Mouse (Mus musculus): ENCODE measurements around the gene Clec2l. TPM values are rescaled to one million over a fixed set of nuclear protein-coding genes. Genes with fewer than 3 reads are reported as not detected.

Gene Clec2l
- polyA plus RNA-seq, 1 experiment from 2014 or later: 43.6 TPM

DNA sequence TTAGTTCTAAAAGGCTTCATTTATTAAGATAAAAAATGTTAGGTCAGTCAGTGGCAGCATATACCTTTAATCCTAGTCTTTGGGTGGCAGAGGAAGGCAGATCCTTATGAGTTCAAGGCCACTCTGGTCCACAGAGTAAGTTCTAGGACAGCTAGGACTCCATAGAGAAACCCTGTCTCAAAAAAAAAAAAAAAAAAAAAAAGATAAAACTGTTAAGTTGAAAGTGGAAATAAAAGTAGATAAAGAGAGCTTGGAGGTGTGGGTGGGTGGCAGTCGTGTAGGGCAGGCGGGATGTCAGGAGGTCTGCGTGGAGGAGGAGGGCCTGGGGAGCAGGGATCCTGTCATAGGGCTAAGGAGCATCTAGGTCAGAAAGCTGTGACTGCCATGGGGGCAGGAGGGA lies 9.1 kb downstream of the Clec2l start:
- Histone ChIP-seq H3K9ac (no peak overlapping the region), H3K4me3 (no peak overlapping the region), H3K27me3 (no peaks in the 10 kb centered on the region), H3K36me3 (no peaks in the 10 kb centered on the region), H3K9me3 (no peaks in the 10 kb centered on the region), H3K27ac (replicated peaks) (no peak overlapping the region), H3K4me1 (replicated peaks) (no peaks in the 10 kb centered on the region), H3K4me2 (no peak overlapping the region)
- 82% methylated on average over 3 of the region's 3 CpGs for WGBS
- ATAC-seq (ENCODE audit: low FRiP score, low read depth): no peak

DNA sequence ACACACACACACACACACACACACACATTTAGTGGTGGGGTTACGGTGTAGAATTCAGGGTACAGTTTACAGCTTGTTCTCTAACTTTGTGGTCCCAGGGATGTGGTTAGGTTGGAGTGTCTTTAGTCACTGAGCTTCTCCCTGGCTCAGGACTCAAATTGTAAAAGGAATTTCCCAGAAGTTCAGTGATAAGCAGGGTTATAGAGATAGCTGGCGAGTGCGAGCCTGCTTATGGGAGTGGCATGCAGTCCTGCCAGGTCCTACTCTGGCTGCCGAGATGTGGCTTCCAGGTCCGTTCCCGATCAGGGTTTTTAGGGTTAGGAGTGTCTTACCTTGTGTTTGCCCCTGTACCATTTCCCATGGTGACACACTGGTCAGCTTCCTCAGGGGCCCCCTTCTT lies 13.3 kb downstream of the Clec2l start:
- no peak for ATAC-seq (ENCODE audit: low FRiP score, low read depth)
- H3K27ac ChIP-seq (replicated peaks): no peak overlapping the region
- no peak overlapping the region for H3K4me3 ChIP-seq
- no peaks in the 10 kb centered on the region for H3K9me3 ChIP-seq
- no peaks in the 10 kb centered on the region for H3K36me3 ChIP-seq
- H3K4me2 ChIP-seq: no peak overlapping the region
- H3K4me1 ChIP-seq (replicated peaks): no peaks in the 10 kb centered on the region
- H3K9ac ChIP-seq: no peak overlapping the region
- WGBS: 87% methylated on average over 6 of the region's 6 CpGs
- H3K27me3 ChIP-seq: no peaks in the 10 kb centered on the region

DNA sequence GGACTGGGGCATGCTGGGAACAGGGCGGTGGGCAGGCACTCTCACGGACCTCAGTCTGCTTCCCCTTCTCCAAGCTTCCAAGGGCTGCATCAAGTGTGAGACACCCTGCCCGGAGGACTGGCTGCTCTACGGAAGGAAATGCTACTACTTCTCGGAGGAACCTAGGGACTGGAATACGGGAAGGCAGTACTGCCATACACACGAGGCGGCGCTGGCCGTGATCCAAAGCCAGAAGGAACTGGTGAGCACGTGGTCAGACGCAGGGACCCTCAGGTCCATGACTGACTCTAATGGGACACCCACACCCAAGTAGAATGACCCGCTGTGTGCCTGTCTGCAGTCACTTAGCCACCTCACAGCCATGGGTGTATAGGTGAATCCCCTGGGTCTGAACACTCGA lies 13.9 kb downstream of the Clec2l start:
- no peak overlapping the region for H3K4me3 ChIP-seq
- H3K4me1 ChIP-seq (replicated peaks): no peaks in the 10 kb centered on the region
- no peak overlapping the region for H3K27ac ChIP-seq (replicated peaks)
- H3K36me3 ChIP-seq: no peaks in the 10 kb centered on the region
- no peaks in the 10 kb centered on the region for H3K9me3 ChIP-seq
- no peaks in the 10 kb centered on the region for H3K27me3 ChIP-seq
- ATAC-seq (ENCODE audit: low FRiP score, low read depth): no peak
- no peak overlapping the region for H3K4me2 ChIP-seq
- WGBS: 80% methylated on average over 14 of the region's 14 CpGs
- H3K9ac ChIP-seq: no peak overlapping the region

DNA sequence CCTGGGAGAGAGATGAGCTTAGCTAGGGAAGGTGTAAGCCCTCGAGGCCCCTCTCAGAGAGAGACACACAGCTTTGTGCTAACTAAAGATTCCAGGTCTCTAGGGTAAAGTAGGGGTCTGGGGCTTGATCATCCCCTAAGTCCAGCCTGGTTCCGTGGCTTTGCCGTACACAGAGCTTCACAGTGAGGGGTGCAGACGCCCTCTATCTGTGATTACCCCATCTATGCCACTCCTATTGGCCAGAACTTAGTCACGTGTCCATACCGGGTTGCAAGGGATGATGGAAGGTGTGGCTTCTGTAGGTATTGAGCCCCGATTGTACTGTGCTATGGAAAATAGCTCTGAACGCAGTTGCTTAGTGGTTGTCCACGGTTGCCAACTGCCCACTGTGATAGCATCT lies 14.8 kb downstream of the Clec2l start:
- no peaks in the 10 kb centered on the region for H3K9me3 ChIP-seq
- H3K4me3 ChIP-seq: no peak overlapping the region
- 77% methylated on average over 9 of the region's 9 CpGs for WGBS
- no peak overlapping the region for H3K4me2 ChIP-seq
- no peak for ATAC-seq (ENCODE audit: low FRiP score, low read depth)
- no peaks in the 10 kb centered on the region for H3K27me3 ChIP-seq
- H3K36me3 ChIP-seq: no peaks in the 10 kb centered on the region
- H3K27ac ChIP-seq (replicated peaks): no peak overlapping the region
- H3K4me1 ChIP-seq (replicated peaks): no peaks in the 10 kb centered on the region
- no peak overlapping the region for H3K9ac ChIP-seq

DNA sequence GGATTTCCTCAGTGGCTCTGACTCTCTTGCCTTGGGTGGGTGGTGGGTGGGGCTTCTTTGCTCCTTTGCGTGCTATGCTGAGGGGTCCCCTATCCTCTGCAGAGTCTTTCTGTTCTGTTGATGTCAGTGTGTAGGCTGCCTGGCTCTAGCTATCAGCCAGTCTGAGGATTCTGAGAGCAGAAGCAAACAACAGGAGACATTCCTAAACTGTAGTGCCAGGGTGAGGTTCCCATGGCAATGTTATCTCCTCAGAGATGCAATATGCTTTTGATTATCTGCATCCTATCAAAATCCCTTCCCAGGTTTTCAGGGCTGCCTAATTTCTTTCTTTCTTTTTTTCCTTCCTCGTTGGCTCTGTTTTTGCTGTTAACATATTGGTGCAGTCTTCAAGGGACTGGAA lies 19.7 kb downstream of the Clec2l start:
- Histone ChIP-seq H3K4me1 (replicated peaks) (no peaks in the 10 kb centered on the region), H3K36me3 (no peaks in the 10 kb centered on the region), H3K9ac (no peak overlapping the region), H3K4me2 (no peak overlapping the region), H3K4me3 (no peak overlapping the region), H3K9me3 (no peaks in the 10 kb centered on the region), H3K27ac (replicated peaks) (no peak overlapping the region), H3K27me3 (no peaks in the 10 kb centered on the region)
- WGBS: 47% methylated on average over 2 of the region's 2 CpGs
- no peak for ATAC-seq (ENCODE audit: low FRiP score, low read depth)

DNA sequence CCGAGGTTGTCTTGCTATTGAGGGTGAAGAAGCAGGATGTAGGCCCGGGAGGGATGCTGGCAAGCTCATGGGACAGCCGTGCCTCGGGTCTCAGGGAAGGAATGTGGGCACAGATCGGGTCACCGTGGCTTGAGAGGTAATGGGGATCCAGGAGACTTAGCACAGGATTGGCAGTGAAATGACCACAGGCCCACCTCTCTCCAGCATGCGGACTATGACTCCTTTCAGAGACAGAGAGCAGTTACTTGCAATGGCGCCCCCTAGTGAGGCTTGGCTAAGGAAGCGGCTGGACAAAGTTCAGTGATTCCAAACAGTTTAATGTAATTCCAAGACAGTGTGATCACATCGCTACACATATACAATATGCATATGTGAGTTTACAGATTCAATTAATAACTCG lies 24.3 kb downstream of the Clec2l start:
- H3K4me1 ChIP-seq (replicated peaks): no peaks in the 10 kb centered on the region
- H3K36me3 ChIP-seq: 0 out of 2 replicates have a peak, but pooled peaks cover 3% of the 10 kb centered on the region
- no peak overlapping the region for H3K27ac ChIP-seq (replicated peaks)
- no peaks in the 10 kb centered on the region for H3K27me3 ChIP-seq
- H3K9me3 ChIP-seq: no peaks in the 10 kb centered on the region
- no peak overlapping the region for H3K4me2 ChIP-seq
- ATAC-seq (ENCODE audit: low FRiP score, low read depth): 0 out of 2 replicates have a peak, but pooled peaks have one; percentile 20
- 66% methylated on average over 11 of the region's 11 CpGs for WGBS
- H3K4me3 ChIP-seq: no peak overlapping the region
- H3K9ac ChIP-seq: no peak overlapping the region

DNA sequence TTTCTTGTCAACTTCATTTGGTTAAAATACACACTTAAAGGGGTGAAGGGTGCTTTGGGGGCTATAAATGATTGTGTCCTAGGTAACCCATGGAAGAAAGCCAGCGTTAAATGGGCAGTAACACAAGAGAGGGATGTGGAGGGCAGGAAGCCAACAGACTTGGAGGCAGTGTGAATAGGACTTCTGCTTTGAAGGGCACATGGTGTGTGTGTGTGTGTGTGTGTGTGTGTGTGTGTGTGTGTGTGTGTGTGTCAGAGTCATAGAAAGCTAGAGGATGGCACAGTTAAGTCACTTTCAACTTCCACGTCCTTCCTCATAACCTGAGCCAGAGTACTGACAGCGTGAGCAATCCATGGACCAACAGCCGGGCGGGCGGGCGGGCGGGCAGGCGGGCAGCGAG lies 26.0 kb downstream of the Clec2l start:
- 70% methylated on average over 10 of the region's 10 CpGs for WGBS
- Histone ChIP-seq H3K27me3 (no peaks in the 10 kb centered on the region), H3K9ac (no peak overlapping the region), H3K9me3 (no peaks in the 10 kb centered on the region), H3K4me3 (no peak overlapping the region), H3K27ac (replicated peaks) (no peak overlapping the region), H3K4me2 (no peak overlapping the region), H3K36me3 (peaks cover 3% of the 10 kb centered on the region; the same call in 1 of the 2 replicates), H3K4me1 (replicated peaks) (no peaks in the 10 kb centered on the region)
- ATAC-seq (ENCODE audit: low FRiP score, low read depth): peak; percentile 75

DNA sequence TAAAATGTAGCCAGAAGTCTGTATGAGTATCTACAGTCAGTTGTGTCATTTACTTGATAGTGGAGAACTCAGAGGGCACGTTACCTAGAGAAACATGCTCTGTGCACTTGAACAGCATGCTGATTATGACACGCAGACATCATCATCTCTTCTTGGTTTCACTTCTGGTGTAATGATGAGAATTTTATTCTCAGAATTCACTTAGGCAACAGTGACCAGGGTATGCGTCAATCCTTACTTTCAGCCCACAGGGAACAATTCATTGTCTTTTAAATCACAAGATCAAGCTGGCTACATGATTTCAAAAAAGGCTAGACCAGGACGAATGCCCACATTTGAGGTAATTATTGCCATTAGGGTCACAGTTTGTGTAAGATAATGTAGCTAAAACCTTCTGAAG lies 27.7 kb downstream of the Clec2l start:
- Histone ChIP-seq H3K27me3 (no peaks in the 10 kb centered on the region), H3K9ac (no peak overlapping the region), H3K9me3 (no peaks in the 10 kb centered on the region), H3K4me2 (no peak overlapping the region), H3K4me3 (no peak overlapping the region), H3K4me1 (replicated peaks) (no peaks in the 10 kb centered on the region), H3K27ac (replicated peaks) (no peak overlapping the region), H3K36me3 (peaks cover 13% of the 10 kb centered on the region)
- ATAC-seq (ENCODE audit: low FRiP score, low read depth): no peak
- whole genome bisulfite sequencing: 67% methylated on average over 4 of the region's 4 CpGs

DNA sequence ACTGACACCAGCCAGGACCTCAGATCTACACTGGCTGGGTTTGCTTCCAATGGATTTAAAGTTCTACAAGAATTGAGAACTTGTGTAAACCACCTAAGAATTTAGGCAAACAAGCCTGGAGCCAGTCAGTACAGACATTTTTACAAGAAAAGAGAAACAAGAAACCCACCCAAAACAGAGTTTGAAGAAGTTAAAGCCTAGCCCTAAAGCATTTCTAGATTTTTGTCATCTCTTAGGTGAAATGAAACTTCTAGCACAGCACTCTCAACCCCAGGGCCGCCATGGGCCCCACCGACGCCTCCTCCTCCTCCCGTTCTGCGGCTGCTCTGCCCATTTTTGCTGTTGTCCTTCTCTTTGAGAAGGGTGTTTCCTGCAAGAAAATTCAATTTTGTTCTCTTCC lies 28.2 kb downstream of the Clec2l start:
- Histone ChIP-seq H3K36me3 (peaks cover 15% of the 10 kb centered on the region), H3K4me1 (replicated peaks) (no peaks in the 10 kb centered on the region), H3K9ac (no peak overlapping the region), H3K9me3 (no peaks in the 10 kb centered on the region), H3K4me2 (no peak overlapping the region), H3K27me3 (no peaks in the 10 kb centered on the region), H3K4me3 (no peak overlapping the region), H3K27ac (replicated peaks) (no peak overlapping the region)
- ATAC-seq (ENCODE audit: low FRiP score, low read depth): no peak
- WGBS: 92% methylated on average over 5 of the region's 5 CpGs

DNA sequence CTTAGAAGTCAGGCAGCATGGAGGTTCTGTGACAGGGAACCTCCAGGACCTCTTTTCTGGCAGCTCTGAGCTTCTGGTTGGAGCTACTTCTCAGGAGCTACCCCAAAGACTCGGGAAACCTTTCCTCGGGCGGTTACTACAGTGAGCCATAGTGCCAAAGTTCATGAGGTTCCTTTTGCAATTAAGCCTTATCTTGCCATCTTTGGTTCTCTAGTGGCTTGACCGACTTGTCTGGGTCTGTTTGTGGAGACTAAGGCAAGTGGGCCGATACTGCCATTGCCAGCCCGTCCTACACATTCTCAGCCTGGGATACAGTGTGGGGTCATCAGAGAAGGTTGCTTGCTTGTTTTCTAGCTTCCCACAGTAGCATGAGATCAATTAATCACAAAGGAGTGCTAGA lies 29.7 kb downstream of the Clec2l start:
- peaks cover 25% of the 10 kb centered on the region for H3K36me3 ChIP-seq
- H3K9me3 ChIP-seq: no peaks in the 10 kb centered on the region
- WGBS: 98% methylated on average over 6 of the region's 6 CpGs
- no peaks in the 10 kb centered on the region for H3K4me1 ChIP-seq (replicated peaks)
- H3K27ac ChIP-seq (replicated peaks): no peak overlapping the region
- H3K27me3 ChIP-seq: no peaks in the 10 kb centered on the region
- no peak overlapping the region for H3K4me2 ChIP-seq
- ATAC-seq (ENCODE audit: low FRiP score, low read depth): no peak
- H3K4me3 ChIP-seq: no peak overlapping the region
- H3K9ac ChIP-seq: no peak overlapping the region

DNA sequence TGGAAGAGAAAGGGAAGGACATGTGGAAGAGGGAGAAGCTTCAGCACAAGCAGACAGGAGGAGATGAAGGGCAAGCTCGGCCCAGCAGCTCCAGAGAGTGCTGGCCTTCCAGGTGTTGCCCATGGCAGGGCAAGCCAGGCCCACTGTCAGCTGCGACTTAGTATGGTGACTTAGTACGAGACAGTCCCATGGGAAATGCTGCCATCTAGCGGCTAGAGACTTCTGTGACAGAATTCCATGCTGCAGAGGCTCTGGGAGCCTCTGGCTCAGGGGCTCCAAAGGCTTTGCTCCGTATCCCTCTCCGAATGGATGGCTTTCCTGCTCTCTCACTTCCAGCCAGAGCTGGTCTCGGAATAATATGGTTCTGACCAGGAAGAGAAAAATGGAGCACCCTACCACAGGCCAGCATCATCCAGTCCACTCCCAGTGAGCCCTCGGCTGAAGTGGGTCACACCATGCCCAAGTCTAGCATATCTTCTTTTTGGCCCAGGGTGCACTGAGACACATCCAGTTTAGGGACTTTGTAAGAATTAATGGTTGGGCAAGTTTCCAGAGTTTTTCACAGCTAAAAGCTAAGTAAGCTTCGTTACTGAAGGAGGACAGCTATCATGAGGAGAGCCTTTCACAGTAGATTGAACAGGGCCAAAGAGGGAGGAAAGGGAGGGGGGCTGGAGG lies 32.6 kb downstream of the Clec2l start:
- WGBS: 28% methylated on average over 9 of the region's 9 CpGs
- Histone ChIP-seq H3K27ac (replicated peaks) (no peak overlapping the region), H3K4me1 (replicated peaks) (no peaks in the 10 kb centered on the region), H3K36me3 (peaks cover 46% of the 10 kb centered on the region), H3K9ac (no peak overlapping the region), H3K4me2 (no peak overlapping the region), H3K9me3 (no peaks in the 10 kb centered on the region), H3K27me3 (no peaks in the 10 kb centered on the region), H3K4me3 (no peak overlapping the region)
- peak; percentile 81 for ATAC-seq (ENCODE audit: low FRiP score, low read depth)

DNA sequence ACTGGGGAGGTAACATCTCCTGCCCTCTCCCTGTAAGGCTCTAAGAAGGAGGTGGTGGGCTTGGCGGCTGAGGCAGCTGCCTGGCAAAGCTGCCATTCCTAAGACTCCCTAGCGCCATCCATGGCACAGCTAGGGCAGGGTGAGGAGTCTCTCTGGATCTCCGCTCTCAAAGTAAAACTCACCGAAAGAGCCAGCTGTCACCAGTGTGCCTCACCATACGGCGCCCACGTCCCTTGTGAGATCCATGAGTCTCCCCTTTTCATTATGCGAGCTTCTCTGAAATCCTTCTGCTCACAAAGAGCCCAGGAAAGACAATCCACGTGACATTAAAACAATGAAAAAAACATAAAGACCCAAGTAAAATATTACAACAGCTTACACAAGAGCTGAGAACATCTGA lies 33.7 kb downstream of the Clec2l start:
- no peaks in the 10 kb centered on the region for H3K9me3 ChIP-seq
- H3K4me2 ChIP-seq: no peak overlapping the region
- no peak for ATAC-seq (ENCODE audit: low FRiP score, low read depth)
- WGBS: 70% methylated on average over 9 of the region's 9 CpGs
- no peak overlapping the region for H3K27ac ChIP-seq (replicated peaks)
- H3K4me3 ChIP-seq: no peak overlapping the region
- no peaks in the 10 kb centered on the region for H3K4me1 ChIP-seq (replicated peaks)
- peaks cover 53% of the 10 kb centered on the region for H3K36me3 ChIP-seq
- no peak overlapping the region for H3K9ac ChIP-seq
- H3K27me3 ChIP-seq: no peaks in the 10 kb centered on the region

DNA sequence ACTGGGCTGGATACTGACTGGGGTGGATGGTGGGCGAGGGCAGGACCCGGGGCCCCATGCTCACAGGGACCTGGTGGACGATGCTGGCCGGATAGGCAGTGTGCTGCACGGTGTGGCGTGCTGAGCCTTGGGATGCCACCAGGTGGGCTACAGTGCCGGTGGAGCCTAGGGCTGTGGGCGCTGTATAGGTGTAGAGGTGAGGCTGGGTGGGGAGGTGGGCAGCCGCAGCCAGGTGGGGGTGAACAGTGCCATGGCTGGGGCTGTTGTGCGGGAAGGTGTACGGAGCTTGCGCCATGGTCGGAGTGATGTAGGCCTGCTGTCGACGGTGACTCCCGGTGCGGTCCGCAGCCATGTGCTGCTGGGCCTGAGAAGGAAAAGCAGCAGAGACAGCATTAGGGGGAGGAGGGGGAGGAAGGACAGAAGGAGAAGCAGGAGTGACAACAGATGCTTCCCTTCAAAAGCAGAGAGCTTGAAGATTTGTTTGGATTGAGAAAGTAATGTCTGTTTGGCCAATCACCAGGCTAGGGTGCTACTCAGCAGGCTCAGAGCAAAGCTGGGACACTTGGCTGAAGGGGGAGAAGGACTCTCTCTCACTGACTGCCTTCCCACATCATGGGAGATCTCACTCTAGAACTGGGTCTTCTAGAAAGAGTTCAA lies 35.5 kb downstream of the Clec2l start:
- Histone ChIP-seq H3K4me3 (no peak overlapping the region), H3K4me1 (replicated peaks) (no peaks in the 10 kb centered on the region), H3K4me2 (no peak overlapping the region), H3K27me3 (no peaks in the 10 kb centered on the region), H3K9me3 (no peaks in the 10 kb centered on the region), H3K27ac (replicated peaks) (no peak overlapping the region), H3K9ac (no peak overlapping the region), H3K36me3 (peaks cover 70% of the 10 kb centered on the region)
- ATAC-seq (ENCODE audit: low FRiP score, low read depth): 0 out of 2 replicates have a peak, but pooled peaks have one; percentile 17
- WGBS: 94% methylated on average over 18 of the region's 18 CpGs

Data from hindbrain, embryonic 15.5 days (tissue).